Mouse (Mus musculus) macrophage (primary cell): Measurements from ENCODE around the gene Zkscan1. TPM values are rescaled to one million over a fixed set of nuclear protein-coding genes. Genes with fewer than 3 reads are reported as not detected.
"Not testable (repeated sequence)": the region's sequence is repeated elsewhere in the genome, so short reads cannot be mapped to it uniquely, and the experiment has no call there.

ENCODE experiments used
- H3K27ac ChIP-seq: fragments of 350-480 bp; formaldehyde crosslinking; 2 replicates; pipeline ENCODE4 v1.9.0; 2021
- H3K36me3 ChIP-seq: fragments of 350-480 bp; formaldehyde crosslinking; 2 replicates; pipeline ENCODE4 v1.9.0; 2021; ENCODE audit errors: inconsistent target
- H3K4me3 ChIP-seq: fragments of 350-480 bp; formaldehyde crosslinking; 2 replicates; pipeline ENCODE4 v1.9.0; 2021; ENCODE audit errors: inconsistent target
- H3K79me2 ChIP-seq: fragments of 350-480 bp; formaldehyde crosslinking; 2 replicates; pipeline ENCODE4 v1.9.0; 2021; ENCODE audit errors: inconsistent target
- WGBS: methylation state at CpG from one replicate; pipeline ENCODE4 v1.1.7; 2026; ENCODE audit warnings: inconsistent platforms; ENCODE audit not compliant: missing documents; 5-methylcytosine and 5-hydroxymethylcytosine counted together
- polyA plus RNA-seq: library from polyadenylated mRNA; stranded (reverse); fragments of 250-400 nt; gene quantifications from 3 replicates; pipeline ENCODE4 v1.2.4, GENCODE M21; 2018; ENCODE audit warnings: inconsistent platforms

Gene Zkscan1
- polyA plus RNA-seq, 1 experiment from 2014 or later = 8.7 TPM

- Histone ChIP-seq H3K4me3 (no peak overlapping the region), H3K27ac (no peak overlapping the region), H3K79me2 (peaks cover 89% of the 10 kb centered on the region), H3K36me3 (peaks cover 25% of the 10 kb centered on the region)
- WGBS = 99% methylated on average over 5 of the region's 5 CpGs
Observed at GRCm38 (mm10) chr5:138090737-138091136, 5.9 kb downstream of the Zkscan1 start.

- H3K79me2 ChIP-seq = peaks cover 71% of the 10 kb centered on the region
- WGBS = 93% methylated on average over 4 of the region's 4 CpGs
Observed at GRCm38 (mm10) chr5:138092771-138093170, 7.9 kb downstream of the Zkscan1 start.

GRCm38 (mm10) chr5:138094474-138094873 lies 9.6 kb downstream of the Zkscan1 start:
- peaks cover 54% of the 10 kb centered on the region for H3K79me2 ChIP-seq
- H3K36me3 ChIP-seq = peaks cover 62% of the 10 kb centered on the region
- H3K4me3 ChIP-seq = no peak overlapping the region
- WGBS = 95% methylated on average over 6 of the region's 6 CpGs
- no peak overlapping the region for H3K27ac ChIP-seq

More at GRCm38 (mm10) chr5:138092771-138093170, 7.9 kb downstream of the Zkscan1 start:
- H3K36me3 ChIP-seq = peaks cover 45% of the 10 kb centered on the region
- H3K27ac ChIP-seq = no peak overlapping the region
- no peak overlapping the region for H3K4me3 ChIP-seq

GRCm38 (mm10) chr5:138104976-138105375 lies 20.1 kb downstream of the Zkscan1 start:
- Histone ChIP-seq H3K79me2 (no peaks in the 10 kb centered on the region), H3K36me3 (peaks cover 38% of the 10 kb centered on the region), H3K4me3 (no peak overlapping the region), H3K27ac (no peak overlapping the region)
- WGBS = 100% methylated on average over 2 of the region's 2 CpGs

DNA sequence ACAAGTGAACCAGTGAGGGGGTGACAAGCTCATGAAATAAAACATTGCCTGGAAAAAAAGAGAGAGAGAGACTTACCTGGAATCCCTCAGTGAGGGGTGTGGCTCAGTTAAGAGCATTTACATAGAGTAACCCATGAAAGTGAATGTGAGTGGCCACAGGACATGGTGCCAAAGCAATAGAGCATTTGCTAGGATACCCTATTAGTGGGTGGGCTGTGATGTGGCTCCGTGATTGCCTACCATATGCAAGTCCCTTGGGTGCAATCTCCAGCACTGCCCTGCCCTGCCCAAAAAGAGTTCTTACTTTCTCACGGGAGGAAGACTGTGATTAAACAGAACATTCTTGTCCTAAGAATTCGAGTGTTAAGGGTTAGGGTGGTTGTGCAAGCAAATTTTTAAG lies 22.2 kb downstream of the Zkscan1 start:
- no peaks in the 10 kb centered on the region for H3K79me2 ChIP-seq
- no peak overlapping the region for H3K27ac ChIP-seq
- H3K4me3 ChIP-seq = no peak overlapping the region
- 84% methylated on average over 3 of the region's 3 CpGs for WGBS
- H3K36me3 ChIP-seq = peaks cover 16% of the 10 kb centered on the region; the same call in 1 of the 2 replicates

DNA sequence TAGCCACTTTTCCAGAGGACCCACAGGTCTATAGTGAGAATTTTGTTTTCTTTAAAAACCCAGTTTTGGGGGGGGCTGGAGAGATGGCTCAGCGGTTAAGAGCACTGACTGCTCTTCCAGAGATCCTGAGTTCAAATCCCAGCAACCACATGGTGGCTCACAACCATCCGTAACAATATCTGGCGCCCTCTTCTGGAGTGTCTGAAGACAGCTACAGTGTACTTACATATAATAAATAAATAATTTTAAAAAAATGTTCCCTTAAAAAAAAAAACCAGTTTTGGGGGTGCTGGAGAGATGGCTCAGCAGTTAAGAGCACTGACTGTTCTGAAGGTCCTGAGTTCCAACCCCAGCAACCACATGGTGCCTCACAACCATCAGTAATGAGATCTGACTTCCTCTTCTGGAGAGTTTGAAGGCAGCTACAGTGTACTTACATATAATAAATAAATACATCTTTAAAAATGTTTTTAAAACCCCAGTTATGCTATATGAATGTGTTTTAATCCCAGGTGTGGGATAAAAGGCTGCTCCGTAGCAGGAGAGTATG lies 25.0 kb downstream of the Zkscan1 start:
- not testable (repeated sequence) for H3K36me3 ChIP-seq, H3K4me3 ChIP-seq, H3K79me2 ChIP-seq, H3K27ac ChIP-seq
- 64% methylated on average over 2 of the region's 4 CpGs for WGBS

GRCm38 (mm10) chr5:138116255-138117198 lies 31.6 kb downstream of the Zkscan1 start, which contains the start of gene Zscan21:
TSS of gene Zscan21 (plus strand) at chr5:138116903.
- Histone ChIP-seq H3K4me3 (peak within 1 kb of the TSS; percentile 84), H3K27ac (peak within 1 kb of the TSS; percentile 69), H3K79me2 (peaks cover 20% of the 10 kb centered on the region; the same call in 1 of the 2 replicates), H3K36me3 (no peaks in the 10 kb centered on the region)
- 8% methylated on average over 37 of the region's 38 CpGs for WGBS

DNA sequence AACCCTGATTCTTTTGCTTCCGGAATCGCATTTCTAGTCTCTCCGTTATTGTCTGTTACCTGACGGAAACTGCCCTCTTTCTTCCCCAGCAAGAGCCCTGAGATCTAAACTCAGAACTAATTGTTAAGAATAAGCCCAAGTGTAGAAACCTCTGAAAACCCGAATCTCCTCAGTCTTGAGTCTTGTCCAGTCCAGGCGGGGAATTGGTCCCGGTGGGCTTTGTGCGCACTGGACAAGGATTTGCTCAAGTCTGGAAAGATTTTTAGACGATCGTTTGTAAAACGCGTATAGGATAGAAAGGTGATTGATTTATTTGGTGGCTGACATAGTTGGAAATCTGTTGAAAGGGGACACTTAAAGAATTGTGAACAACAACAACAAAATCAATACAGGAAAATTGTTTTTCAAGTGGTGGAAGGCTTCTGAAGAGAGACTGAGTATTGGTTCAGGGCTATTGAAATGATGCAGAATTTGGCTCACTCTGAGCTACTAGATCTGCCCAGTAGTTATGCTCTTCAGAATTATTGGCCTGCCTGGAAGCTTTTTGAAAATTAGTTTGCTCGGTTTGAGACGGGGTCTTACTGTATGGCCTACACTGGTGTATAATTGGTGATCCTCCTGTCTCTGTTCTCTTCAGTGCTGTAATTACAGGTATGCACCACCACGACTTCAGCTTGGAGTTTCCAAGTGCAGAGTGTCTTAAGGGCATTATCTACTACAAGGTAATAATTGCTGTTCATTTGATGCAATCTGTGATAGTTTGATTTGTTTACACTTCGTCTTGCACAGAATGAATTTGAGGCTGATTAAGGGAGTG lies 32.5 kb downstream of the Zkscan1 start:
- WGBS = 8% methylated on average over 16 of the region's 16 CpGs
- peak overlapping the region; percentile 84 for H3K4me3 ChIP-seq
- no peaks in the 10 kb centered on the region for H3K36me3 ChIP-seq
- H3K27ac ChIP-seq = peak overlapping the region; percentile 69
- H3K79me2 ChIP-seq = peaks cover 20% of the 10 kb centered on the region; the same call in 1 of the 2 replicates

- Histone ChIP-seq H3K4me3 (peak overlapping the region; percentile 84), H3K79me2 (peaks cover 20% of the 10 kb centered on the region; the same call in 1 of the 2 replicates), H3K27ac (no peak overlapping the region), H3K36me3 (no peaks in the 10 kb centered on the region)
- WGBS = 52% methylated on average over 3 of the region's 3 CpGs
Observed at GRCm38 (mm10) chr5:138118041-138118440, 33.2 kb downstream of the Zkscan1 start.

DNA sequence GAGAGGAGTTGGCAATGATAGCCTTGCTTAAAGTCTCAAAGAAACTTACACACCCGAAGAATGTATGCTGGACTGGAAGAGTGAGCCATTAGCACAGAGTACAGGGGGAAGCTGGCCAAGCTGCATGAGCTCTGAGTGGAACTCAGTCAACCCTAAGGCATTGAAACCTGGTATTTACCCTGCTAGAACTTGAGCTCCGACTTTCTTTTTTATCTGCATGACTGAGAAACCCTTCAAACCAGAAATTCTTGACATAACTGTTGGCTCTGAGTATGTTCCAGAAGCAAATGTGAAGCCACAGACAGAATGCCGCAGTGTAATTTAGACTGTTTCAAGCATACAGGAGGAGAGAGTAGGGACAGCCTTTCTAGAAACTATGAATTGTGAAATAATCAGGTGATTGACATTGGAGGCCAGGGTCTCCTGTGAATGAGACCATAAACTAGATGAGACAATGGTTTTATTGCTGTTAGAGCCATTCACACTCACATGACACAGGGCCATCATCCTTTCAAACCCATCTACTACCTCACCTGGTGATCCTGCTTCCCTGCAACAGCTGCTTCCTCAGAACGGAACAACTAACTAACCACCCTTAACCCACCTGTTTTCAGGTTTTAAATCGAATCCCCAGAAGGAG lies 47.7 kb downstream of the Zkscan1 start:
- Histone ChIP-seq H3K4me3 (no peak overlapping the region), H3K36me3 (peaks cover 54% of the 10 kb centered on the region), H3K27ac (no peak overlapping the region), H3K79me2 (no peaks in the 10 kb centered on the region)
- WGBS = 94% methylated on average over 5 of the region's 5 CpGs

- H3K36me3 ChIP-seq = peaks cover 22% of the 10 kb centered on the region
- no peak overlapping the region for H3K4me3 ChIP-seq
- no peak overlapping the region for H3K27ac ChIP-seq
- 73% methylated on average over 4 of the region's 4 CpGs for WGBS
- H3K79me2 ChIP-seq = no peaks in the 10 kb centered on the region
Observed at GRCm38 (mm10) chr5:138137257-138137656, 52.4 kb downstream of the Zkscan1 start.

GRCm38 (mm10) chr5:138137935-138138549 lies 53.2 kb downstream of the Zkscan1 start:
- Histone ChIP-seq H3K4me3 (no peak overlapping the region), H3K36me3 (peaks cover 17% of the 10 kb centered on the region)
- 45% methylated on average over 8 of the region's 8 CpGs for WGBS

DNA sequence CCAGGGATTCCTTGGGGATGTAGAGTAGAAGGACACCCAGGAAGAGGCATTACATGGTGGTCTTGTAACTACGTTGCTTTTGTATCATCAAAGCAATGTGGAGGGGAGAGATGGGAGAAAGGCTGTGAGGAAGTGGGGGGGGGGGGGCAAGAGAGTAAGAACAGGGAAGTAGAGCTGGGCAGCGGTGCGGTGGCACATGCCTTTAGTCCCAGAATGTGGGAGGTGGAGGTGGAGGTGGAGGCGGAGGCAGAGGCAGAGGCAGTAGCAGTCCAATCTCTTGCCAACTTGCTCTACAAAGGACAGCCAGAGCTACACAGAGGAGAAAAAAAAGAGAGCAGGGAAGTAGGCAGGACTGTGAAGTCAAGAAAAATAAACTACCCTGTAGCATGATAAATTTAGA lies 53.7 kb downstream of the Zkscan1 start:
- no peak overlapping the region for H3K27ac ChIP-seq
- peaks cover 12% of the 10 kb centered on the region; the same call in 1 of the 2 replicates for H3K36me3 ChIP-seq
- no peaks in the 10 kb centered on the region for H3K79me2 ChIP-seq
- no peak overlapping the region for H3K4me3 ChIP-seq
- 13% methylated on average over 2 of the region's 4 CpGs for WGBS

More at GRCm38 (mm10) chr5:138137935-138138549, 53.2 kb downstream of the Zkscan1 start:
- Histone ChIP-seq H3K27ac (no peak overlapping the region), H3K79me2 (no peaks in the 10 kb centered on the region)
